26 mouse cellular contexts compared by ENCODE assay signal in the genomic region with DNA sequence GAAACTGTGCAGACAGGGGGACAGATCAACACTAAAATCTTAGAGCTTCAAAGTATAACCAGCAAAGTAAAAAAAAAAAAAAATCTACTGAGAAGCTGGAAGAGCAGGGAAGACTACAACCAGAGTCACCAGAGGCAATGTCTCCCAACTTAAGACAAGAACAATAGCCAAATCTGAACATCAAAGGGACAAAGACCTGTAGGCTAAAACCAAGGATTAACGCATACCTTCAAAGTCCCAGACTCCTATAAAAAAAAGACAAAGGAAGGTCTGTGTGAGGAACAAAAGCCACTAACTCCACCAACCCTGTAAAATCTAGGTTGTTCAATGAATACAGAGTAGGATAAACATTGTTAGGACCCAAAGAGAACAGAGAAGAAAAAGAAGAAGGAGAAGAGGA. TPM values are rescaled to one million over a fixed set of nuclear protein-coding genes. Genes with fewer than 3 reads are reported as not detected.
"Had no signal": no experiment of that assay in that cellular context is flagged by ENCODE, and none has a peak within 500 bp of the region (broad histone marks: within the 10 kb centered on the region; RNA-seq: fewer than 3 reads in every experiment).

No protein-coding gene starts in this region.

- H3K36me3 ChIP-seq: neural tube, embryonic 13.5 days had no signal

- H3K4me3 ChIP-seq: midbrain, embryonic 10.5 days; midbrain, embryonic 12.5 days; myocyte; neural tube, embryonic 13.5 days; neural tube, embryonic 15.5 days had no signal

- DNase-seq: liver, postnatal 0 days; lung, embryonic 14.5 days; lung, postnatal 10 days; lung, postnatal 4 days; midbrain, embryonic 14.5 days; retina, postnatal 1 day; right cerebral cortex, adult 18-20 months; right cerebral cortex, postnatal 25 days; right cerebral cortex, postnatal 4 days; spleen, adult 18-20 months; thymus, adult 18-20 months; thymus, postnatal 14 days; thymus, postnatal 36 days had no signal

- H3K9me3 ChIP-seq: midbrain, embryonic 10.5 days; midbrain, embryonic 12.5 days; neural tube, embryonic 13.5 days; neural tube, embryonic 15.5 days had no signal

- H3K9ac ChIP-seq: liver, postnatal 0 days; lung, embryonic 14.5 days; midbrain, embryonic 12.5 days; neural tube, embryonic 13.5 days; neural tube, embryonic 15.5 days had no signal

- H3K4me1 ChIP-seq: midbrain, embryonic 10.5 days had no signal

- H3K27ac ChIP-seq: midbrain, embryonic 10.5 days; midbrain, embryonic 12.5 days; neural tube, embryonic 13.5 days; neural tube, embryonic 15.5 days had no signal

RNA-seq across cellular contexts. Expression of a gene that starts 23.7 kb away (rescaled TPM):
- total RNA-seq: megakaryocyte, adult 5-6 weeks; megakaryocyte-erythroid progenitor cell, adult 5-6 weeks had no signal
- polyA plus RNA-seq: liver, postnatal 0 days; lung, embryonic 14.5 days; lung, embryonic 16.5 days; midbrain, embryonic 10.5 days; midbrain, embryonic 12.5 days; midbrain, embryonic 14.5 days; midbrain, embryonic 16.5 days; myocyte; neural tube, embryonic 11.5 days; neural tube, embryonic 13.5 days; neural tube, embryonic 15.5 days; small intestine, adult 2 months; stomach, embryonic 14.5 days; stomach, embryonic 16.5 days had no signal
